In the genomic region with DNA sequence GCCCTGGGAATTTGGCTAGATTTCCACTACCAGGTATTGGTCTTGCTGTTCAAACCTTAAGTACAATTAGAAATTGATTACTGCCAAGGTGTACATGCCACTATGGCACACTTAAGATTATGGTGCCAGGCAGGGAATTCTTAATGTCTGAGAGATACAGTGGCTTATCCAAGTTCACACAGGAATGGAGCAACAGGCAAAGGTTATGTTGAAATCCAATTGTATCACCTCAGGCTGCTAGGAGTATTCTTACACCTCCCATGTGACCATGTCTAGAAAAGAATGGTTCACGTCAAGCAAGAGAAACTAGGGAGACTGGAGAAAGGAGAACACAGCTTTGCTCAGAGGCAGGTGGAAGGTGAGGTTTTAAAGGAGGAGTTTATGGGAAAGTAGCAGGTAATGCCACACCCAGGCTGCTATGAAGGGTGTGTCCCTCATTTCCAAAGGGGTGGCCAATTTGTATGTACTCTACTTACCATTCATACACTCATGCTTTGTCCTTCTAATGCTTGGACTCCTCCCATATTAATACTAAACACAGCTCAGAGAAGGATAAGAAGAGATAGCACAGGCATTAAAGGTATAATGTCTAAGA, we compare ENCODE assay signal across 17 mouse cellular contexts.
"Had no signal": no experiment of that assay in that cellular context is flagged by ENCODE, and none has a peak within 500 bp of the region (broad histone marks: within the 10 kb centered on the region; RNA-seq: fewer than 3 reads in every experiment).

No protein-coding gene starts in this region.

- H3K4me1 ChIP-seq: midbrain, embryonic 13.5 days had no signal

- H3K4me2 ChIP-seq: limb, embryonic 13.5 days; liver, embryonic 11.5 days; lung, embryonic 14.5 days; midbrain, embryonic 13.5 days had no signal

- DNase-seq: kidney, adult 11 months; kidney, adult 9 months; kidney, postnatal 36 days; left cerebral cortex, postnatal 4 days; lung, embryonic 14.5 days; lung, postnatal 14 days; right cerebral cortex, adult 18-20 months; right cerebral cortex, postnatal 25 days; spleen, adult 18-20 months; thymus, adult 18-20 months; thymus, postnatal 14 days had no signal

- H3K9ac ChIP-seq: limb, embryonic 13.5 days; lung, embryonic 14.5 days; midbrain, embryonic 13.5 days had no signal

- H3K9me3 ChIP-seq: limb, embryonic 13.5 days; midbrain, embryonic 13.5 days had no signal

- ATAC-seq: midbrain, embryonic 13.5 days had no signal

- H3K27me3 ChIP-seq: limb, embryonic 13.5 days; midbrain, embryonic 13.5 days had no signal

- H3K27ac ChIP-seq: kidney, postnatal 0 days; layer of hippocampus, adult 2 months; limb, embryonic 13.5 days; macrophage; midbrain, embryonic 13.5 days had no signal

- H3K36me3 ChIP-seq: limb, embryonic 13.5 days; midbrain, embryonic 13.5 days had no signal

- H3K4me3 ChIP-seq: layer of hippocampus, adult 2 months; limb, embryonic 13.5 days; midbrain, embryonic 13.5 days had no signal
